Mouse (Mus musculus): ENCODE measurements around the gene Ipmk. TPM values are rescaled to one million over a fixed set of nuclear protein-coding genes. Genes with fewer than 3 reads are reported as not detected.
A peak's percentile ranks its signal among the peaks of the same experiment; 100 is the strongest.
"Not testable (repeated sequence)": the region's sequence is repeated elsewhere in the genome, so short reads cannot be mapped to it uniquely, and the experiment has no call there.

Gene Ipmk
- total RNA-seq, 4 experiments from 2014 or later, result 15.1 to 20.6 (median 17.4) TPM

DNA sequence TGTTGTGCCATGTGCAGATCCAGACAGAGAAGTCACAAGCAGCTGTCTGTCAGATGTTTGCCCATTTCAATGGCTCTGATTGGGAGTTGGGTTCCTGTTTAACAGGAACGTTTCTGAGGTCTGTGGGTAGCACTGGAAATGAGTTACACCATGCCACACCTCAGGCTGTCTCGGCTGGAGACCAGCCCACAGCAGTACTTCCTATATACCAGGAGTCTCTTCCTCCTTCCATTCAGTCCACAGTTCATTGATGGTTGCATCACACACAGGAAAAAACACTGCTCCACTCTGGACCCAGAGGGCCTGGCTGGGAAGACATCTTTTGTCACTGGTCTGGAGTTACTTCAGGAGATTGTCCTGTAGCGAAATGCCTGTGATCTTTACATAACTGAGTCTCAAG, 21.9 kb downstream of the Ipmk start:
- DNase-seq (ENCODE audit: low spot score), result no peak

DNA sequence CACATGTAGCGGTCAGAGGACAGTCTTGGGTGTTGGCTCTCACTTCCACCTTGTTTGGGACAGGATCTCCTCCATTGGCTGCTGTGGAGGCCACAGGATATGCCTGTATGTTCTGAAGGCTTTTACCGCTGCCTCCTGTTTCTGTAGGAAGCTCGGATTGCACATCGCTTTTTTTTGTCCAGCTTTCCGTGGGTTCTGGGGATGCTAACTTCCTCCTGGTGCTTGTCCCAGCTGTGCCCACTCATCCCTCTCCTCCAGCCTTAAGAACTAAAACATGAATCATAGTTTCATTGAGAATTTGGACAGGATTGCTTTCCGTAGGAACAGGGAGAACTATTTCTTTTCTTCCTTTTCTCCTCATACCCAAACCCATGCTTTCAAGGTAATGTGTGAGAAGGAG, 24.3 kb downstream of the Ipmk start:
- no peak for DNase-seq (ENCODE audit: low spot score)

DNA sequence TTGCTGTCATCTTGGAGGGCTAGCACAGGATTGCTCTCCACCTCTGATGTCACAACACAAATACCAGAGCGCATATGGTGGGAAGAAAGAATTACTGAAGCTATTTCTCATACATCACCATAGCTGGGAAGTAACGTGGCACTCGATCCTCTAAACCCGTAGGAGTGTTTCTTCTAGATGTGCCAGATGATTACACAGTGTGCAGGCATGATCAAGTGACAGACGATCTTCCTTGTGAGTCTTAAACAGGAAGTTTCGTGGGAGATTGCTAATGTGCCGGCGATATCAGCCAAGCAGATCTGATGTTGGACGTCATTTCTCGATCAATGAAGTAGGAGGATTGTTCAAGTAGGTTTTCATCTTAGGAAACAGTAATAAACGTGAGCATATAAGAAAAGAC, 26.1 kb downstream of the Ipmk start:
- no peak for DNase-seq (ENCODE audit: low spot score)

DNA sequence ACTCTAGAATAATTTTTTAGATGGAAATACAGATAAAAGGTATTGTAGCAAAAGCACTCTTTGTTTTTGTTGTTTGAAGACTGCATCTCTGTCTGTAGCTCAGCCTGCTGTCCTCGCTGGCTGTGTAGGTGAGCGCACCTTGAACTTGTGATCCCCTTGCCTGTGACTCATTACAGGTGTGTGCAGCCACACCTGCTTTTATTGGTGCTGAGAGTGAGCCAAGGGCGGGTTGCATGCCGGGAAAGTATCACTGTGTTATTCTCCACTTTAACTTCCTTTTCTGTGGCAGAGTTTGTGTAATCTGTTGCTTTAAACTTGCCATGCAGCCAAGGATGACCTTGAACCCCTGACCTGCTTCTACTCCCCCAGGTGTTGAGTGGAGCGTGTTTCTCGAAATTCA, 28.5 kb downstream of the Ipmk start:
- no peak for DNase-seq (ENCODE audit: low spot score)

DNA sequence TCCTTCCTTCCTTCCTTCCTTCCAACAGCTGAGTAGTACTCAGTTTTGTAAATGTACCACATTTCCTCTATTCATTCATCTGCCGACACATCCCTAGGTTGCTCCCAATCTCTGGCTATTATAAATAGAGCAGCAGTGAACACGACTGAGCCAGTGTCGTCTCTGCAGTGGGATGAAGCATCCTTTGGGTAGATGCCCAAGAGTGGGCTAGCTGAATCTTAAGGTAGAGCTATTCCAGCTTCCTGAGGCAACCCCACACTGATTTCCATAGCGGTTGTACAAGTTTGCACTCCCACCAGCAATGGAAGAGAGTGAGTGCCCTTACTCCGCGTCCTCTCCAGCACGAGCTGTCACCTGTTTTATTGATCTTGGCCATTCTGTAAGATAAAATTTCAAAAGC, 32.8 kb downstream of the Ipmk start:
- no peak for DNase-seq (ENCODE audit: low spot score)

DNA sequence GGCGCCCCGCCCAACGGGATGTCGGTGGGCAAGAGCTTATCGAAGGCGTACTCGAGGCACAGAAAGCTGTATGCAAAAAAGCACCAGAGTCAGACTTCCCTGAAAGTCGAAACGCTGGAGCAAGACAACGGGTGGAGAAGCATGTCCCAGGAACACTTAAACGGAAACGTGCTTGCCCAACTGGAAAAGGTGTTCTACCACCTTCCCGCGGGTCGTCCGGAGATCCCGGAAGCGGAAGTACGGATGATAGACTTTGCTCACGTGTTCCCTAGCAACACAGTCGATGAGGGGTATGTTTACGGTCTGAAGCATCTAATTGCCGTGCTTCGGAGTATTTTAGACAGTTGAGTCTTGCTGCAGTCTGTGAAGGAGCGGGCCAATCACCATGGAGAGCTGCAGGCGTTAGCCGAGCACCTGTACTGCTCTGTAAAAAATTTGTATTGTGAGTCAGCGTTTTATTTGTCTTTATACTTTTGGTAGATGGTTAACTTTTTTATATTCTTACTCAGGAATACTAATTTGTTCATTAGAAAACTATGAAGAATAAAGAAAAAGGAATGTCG, 34.0 kb downstream of the Ipmk start:
- no peak for DNase-seq (ENCODE audit: low spot score)

DNA sequence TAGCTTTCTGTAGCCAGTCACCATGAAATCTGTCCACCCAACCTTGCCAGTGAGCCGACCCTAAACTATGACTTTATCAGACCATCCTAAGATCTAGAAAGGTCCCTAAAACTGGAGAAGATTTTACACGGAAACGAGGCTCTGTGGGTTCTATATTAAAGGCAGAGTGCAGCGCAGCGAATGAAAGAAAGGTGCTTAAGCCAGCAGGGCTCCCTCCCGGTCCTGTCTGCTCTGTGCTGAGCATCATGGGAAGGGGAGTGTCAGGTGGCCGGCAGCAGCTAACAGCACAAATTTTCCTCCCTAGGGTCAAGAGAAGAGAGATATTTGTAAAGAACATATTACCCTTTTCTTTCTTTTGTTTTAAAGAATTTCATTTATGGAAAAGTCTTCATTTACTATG, 34.5 kb downstream of the Ipmk start:
- DNase-seq (ENCODE audit: low spot score), result no peak

DNA sequence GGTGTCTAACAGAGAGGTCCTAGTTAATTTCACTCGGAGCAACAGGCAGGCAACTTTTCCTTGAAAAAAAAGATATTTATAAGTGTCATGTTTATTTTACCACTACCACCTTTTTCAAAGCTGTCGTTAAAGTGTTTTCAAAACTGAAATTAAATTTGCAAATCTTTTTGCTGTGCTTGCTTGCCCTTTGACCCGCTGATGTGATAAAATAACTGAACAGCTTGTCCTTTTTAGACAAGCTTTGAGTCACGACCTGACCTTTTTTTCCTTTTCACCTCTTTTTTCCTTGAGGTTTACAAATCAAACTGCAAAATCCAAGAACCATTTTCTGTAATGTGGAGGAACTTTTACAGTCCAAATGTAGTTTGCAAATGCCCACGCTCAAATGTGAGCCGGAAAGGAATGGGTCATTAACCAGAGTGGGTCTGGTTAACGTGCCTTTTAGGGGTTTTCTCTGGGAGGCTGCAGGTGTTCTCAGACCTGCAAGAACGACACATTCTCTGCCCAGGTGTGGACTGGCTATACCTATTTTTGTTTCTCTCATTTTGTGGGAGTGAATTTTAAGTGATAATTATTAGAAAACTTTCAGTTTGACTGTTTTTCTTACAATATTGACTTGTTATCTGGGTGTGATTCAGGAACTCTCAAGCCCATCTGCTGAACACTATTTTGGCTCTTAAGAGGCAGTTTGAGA, 35.4 kb downstream of the Ipmk start:
- no peak for DNase-seq (ENCODE audit: low spot score)

DNA sequence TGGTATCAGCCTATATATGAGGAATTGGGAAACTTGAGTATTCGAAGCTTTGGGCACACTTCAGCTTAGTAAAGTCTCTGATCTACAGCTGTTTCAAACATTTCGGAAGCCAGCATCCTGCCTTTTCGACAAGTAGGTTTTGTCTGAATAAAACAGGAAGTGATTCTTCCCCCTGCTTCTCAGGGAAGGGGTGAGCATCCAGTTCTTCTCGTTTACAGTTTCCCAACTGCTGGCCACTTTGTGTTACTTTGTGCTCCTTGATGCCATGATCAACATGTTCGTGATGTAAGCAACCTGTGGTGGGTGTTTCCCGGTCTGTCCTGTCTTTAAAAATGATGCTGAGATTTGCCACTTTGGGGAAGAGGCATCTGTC, 36.0 kb downstream of the Ipmk start:
- not testable (repeated sequence) for DNase-seq (ENCODE audit: low spot score)

DNA sequence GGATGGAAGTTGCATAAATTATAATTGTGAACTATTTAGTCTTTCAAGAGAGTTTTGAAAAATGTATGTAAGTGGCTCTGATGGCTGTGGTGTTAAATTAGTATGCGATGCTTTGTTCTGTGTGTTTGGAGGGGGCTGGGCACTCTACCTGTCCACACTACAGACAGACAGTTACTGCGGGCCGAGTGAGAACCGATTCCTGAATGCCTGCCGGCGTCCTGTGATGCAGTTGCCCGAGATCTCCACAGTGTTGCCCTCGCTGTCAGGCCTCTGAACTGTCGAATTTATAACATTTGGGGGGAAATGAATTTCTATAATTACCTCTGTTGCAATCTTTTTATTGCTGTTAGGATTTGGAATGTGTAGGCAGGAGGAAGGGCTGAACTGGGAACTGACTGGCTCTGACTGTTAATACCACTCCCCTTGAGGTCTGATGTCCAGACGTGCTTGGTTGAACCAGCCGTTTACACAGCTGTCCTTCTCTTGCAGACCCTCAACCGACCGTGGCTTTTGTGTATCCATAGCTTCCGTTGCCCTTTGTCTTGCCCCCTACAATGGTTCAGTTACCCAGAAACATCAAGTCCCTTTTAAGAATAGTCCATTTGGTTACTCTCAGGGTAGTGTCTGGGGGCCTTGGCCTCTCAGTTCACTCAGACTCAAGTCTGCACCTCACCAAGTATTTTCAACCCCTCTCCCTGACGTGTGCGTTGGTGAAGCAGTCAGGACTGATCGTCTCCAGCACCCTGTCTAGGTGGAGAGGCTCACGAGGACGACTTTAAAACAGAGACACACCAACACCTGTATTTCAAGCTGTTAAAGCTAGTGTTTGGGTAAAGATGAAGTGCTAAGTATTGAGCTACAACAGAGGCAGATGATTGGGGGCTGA, 36.8 kb downstream of the Ipmk start:
- no peak for DNase-seq (ENCODE audit: low spot score)

DNA sequence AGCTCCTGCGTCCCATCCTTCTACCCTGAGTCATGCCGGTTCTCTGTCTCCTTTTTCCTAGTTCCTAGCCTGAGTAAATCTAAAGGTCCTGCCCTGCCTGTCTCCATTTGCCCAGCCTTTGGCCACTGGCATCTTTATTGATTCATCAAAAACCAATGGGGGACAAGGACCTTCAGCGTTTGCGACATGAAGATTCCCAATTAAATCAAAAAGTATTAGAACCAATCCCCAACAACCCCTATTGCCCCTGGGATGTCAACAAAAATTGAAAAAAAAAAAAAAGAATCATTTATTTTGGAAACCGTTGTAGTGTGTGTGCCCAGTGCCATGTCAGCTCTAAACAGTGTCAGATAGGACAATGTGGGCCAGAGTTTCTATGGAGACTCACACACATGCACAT, 41.7 kb downstream of the Ipmk start:
- DNase-seq (ENCODE audit: low spot score), result no peak

DNA sequence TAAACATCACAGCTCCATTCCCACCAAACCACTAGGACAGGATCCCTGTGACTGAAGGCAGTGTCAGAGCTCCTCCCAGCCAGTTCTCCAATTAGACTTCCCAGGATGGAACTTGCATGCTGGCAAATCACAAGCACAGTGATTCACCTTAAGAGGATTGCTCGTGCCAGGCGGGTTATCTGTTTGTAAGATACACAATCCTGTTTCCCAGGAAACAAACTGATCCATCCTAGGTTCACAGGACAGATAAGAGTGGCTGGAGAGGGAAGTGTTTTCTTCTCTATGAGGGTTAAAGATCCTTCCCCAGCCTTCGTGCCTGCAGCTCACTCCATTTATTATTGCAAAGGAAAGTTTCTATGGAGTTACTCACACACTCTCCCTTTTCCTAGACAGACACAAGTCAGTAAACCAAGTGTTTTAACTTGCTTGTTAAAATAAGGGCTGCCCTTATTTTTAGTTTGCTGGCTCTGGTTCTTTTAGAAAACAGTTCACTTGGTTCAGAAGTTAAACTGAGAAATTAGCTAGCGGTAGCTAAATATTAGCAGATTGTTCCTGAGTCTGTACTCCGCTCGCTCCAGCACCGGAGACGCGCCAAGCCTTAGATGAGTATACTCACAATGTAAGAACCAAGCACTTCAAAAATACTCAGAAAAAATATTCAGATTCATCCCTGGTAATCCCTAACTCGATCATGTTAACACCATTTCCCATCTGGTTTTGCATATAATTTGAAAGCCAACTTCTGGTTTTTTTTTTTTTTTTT, 51.0 kb downstream of the Ipmk start:
- no peak for DNase-seq (ENCODE audit: low spot score)

DNA sequence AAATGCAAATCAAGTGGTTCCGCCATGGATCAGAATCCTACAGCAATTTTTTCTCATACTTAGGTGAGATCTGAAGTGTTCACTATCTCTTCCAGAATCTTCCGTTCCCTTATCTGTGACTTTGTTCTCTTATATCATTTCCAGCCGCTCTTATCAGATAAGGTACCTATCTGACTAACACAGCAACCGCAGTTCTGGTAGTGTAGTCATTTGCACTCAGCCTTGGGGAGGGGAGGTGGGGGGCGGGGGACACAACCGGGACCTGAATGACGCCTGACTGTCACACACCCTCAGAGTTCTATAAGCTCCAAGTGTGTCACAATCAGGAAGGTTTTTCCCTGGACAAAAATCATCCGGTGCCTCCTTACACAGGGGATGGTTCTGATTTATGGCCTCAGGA, 51.8 kb downstream of the Ipmk start:
- DNase-seq (ENCODE audit: low spot score), result no peak

DNA sequence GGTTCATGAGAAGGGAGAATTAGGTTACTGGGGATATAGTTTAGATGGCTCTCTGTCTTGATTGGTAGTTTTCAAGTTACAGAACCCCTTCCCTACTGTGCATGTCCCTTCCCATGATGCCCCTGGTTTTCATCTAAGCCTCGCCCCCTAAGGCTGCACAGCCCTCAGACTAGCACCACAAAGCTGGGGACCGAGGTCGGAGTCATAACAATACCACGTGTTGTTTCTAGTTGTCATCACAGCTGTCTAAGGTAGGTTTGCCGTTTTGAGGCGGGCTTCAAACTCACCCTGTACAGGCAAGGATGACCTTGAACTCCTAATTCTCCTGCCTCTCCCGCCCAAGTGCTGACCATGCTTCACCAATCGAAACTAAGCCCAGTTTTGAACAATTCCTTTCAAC, 52.4 kb downstream of the Ipmk start:
- DNase-seq (ENCODE audit: low spot score), result no peak

DNA sequence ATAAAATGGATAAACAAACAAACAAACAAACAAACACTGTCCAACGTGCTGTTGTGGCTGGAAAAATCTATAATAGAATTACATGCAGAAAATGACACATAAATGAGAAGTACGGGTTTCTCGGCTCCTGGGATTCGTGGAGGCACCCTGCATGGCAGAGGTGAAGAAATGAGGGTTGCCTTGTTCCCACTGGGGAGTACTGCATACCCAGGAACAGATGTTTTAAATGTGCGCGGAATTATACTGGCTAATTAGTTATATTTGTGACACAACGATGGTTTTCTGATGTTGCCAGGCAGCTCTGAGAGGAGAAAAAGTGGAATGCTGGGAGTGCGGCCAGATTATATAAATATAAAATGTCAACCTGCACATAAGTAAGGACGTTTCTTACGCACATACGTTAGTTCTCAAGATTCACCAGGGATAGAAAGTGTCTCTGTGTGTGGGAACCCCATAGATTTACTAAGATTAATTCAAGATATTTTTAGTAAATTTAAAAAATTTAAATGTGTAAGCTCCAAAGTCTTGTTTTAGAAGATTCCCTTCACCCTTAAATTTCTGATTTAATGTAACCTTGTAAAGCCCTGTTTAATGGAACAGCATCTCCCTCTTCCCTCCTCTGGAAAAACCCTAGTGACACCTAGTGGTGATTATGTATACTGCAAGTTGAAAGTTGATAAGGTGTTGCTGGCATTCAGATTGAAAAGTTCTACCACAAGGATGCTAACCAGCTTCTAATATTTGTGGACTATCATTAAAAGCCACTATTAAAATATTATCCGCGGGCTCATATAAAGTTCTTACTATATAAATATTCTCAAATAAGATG, 53.5 kb downstream of the Ipmk start:
- DNase-seq (ENCODE audit: low spot score), result peak; percentile 71

DNA sequence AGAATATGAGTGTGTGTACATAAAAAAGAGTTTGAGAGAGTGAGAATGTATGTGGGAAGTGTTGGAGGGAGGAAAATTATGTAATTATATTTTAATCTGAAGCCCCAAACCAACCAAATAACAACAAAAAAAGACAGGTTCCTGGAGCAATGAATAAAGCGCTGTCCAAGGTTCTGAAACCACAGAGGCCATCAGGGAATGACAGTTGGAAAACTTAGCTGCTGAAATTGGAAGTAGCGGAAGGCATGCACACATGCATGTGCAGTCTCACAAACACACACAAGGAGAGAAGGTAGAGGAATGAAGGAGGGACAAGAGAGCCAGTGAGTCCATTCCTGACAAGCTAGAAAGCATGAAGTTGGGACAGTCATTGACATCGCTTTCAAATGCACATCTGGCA, 56.1 kb downstream of the Ipmk start:
- no peak for DNase-seq (ENCODE audit: low spot score)

DNA sequence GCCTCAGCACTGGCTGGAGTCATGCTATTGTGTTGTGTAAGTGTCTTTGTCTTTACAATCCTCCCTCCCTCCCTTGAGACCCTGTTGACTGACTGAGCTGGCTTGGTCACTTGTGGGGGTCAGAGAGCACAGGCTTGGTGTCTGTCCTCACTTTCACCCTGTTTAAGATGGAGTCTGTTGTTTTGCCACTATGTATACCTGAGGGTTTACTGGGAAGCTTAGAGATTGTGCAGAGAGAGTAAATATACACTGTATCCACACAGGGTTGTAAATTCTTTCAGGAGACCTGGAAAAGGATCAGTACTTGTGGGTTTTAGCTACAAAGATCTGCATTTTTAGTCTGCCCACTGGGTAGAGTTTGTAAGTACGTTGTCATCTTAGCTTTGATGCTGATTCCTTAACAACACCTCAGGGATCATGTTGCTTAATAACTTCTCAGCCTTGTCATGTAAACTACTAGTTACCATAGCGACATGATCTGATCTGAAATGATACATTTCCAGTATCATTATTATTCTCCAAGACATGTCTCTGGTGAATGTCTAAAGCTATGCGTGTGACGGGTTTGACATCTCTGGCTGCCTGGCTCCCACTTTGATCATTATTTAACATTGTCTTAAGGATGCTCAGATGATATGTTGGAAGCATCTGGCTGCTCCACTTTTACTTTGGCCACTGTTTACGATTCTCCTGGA, 58.1 kb downstream of the Ipmk start:
- DNase-seq (ENCODE audit: low spot score), result no peak

DNA sequence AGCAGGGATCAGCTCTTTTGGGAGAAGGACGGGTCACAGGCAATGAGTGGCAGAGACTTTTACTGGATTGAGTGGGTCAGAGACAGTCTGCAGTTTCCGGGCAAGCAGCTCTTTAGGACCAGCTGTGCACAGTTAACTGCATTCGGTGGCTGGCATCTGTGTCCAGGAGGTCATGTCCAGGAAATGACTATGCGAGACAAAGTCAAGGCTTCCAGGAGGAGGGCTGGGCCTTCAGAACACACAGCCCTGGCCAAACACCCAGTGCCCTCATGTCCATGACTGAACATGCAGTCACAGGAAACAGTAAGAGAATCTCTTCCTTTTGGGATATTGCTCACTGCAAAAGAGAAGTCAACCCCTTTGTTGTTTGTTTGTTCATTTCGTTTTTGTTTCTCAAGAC, 62.4 kb downstream of the Ipmk start:
- DNase-seq (ENCODE audit: low spot score), result no peak

DNA sequence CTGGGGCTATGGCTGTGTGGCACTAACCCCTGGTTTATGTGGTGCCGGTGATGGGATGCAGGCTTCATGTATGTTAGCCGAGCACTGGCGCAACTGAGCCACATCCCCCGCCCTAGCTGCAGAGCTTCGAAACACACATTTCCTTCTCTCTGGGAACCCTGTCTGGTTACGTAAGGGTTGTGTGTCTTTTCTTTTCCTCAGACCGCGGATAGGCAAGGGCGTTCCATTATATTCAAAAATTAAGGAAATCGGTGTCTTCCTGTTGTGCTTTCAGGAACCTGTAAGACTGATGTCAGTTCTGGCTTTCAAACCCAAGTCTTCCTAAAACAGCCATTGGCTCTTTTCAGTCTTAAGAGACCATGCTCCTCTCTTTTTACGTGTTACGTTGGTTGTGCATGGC, 65.8 kb downstream of the Ipmk start:
- DNase-seq (ENCODE audit: low spot score), result peak; percentile 31

DNA sequence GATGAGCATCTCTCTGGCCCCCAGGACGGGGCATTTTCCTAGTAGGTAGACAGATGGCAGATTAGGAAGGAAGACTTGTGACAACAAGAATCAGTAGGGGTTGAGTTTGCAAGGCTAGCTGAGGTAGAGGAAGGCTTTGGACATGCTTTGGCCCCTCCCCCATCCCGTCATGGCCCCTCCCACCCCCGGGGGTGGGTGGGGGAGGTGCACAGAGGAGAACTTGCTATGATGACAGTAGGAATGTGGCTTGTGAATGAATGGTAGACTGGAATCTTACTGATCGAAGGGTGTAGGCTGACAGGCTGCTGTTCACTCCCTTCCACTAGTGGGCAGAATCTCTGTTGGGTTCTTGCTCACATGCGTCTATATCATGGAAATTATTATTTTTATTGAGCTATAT, 74.0 kb downstream of the Ipmk start:
- no peak for DNase-seq (ENCODE audit: low spot score)
